ENCODE assay signal across 8 mouse cellular contexts in genomic region chr8:44985326-44986288, GRCm38 (mm10). TPM values are rescaled to one million over a fixed set of nuclear protein-coding genes. Genes with fewer than 3 reads are reported as not detected.
A peak's percentile ranks its signal among the peaks of the same experiment; 100 is the strongest.
DNase-seq lines count a peak whose midpoint lies in the region; ATAC-seq and TF ChIP-seq lines count a peak whose summit lies in the region.
"Had no signal": no experiment of that assay in that cellular context is flagged by ENCODE, and none has a peak within 500 bp of the region (broad histone marks: within the 10 kb centered on the region; RNA-seq: fewer than 3 reads in every experiment).

No protein-coding gene starts in this region.

- no peaks in the 10 kb centered on the region for H3K27me3 ChIP-seq in embryonic facial prominence, embryonic 14.5 days (replicated peaks; ENCODE audit: control insufficient read depth, insufficient read depth, low read length)
- H3K27me3 ChIP-seq in hindbrain, embryonic 13.5 days, result no peaks in the 10 kb centered on the region
- H3K27me3 ChIP-seq: limb, embryonic 15.5 days had no signal

- H3K4me3 ChIP-seq in lung, adult 2 months (replicated peaks; ENCODE audit: extremely low read depth, low read depth, low read length), result no peak overlapping the region
- no peak overlapping the region for H3K4me3 ChIP-seq in embryonic facial prominence, embryonic 14.5 days (ENCODE audit: low read depth, low read length)
- no peak overlapping the region for H3K4me3 ChIP-seq in hindbrain, embryonic 13.5 days
- H3K4me3 ChIP-seq: limb, embryonic 15.5 days had no signal

- H3K4me2 ChIP-seq in embryonic facial prominence, embryonic 14.5 days (ENCODE audit: low read depth, low read length), result no peak overlapping the region
- H3K4me2 ChIP-seq in hindbrain, embryonic 13.5 days, result no peak overlapping the region
- H3K4me2 ChIP-seq: limb, embryonic 15.5 days had no signal

- H3K4me1 ChIP-seq in lung, adult 2 months (ENCODE audit: control insufficient read depth, insufficient read depth, low read length), result no peaks in the 10 kb centered on the region; the same call in 1 of the 2 replicates
- peaks cover 2% of the 10 kb centered on the region; the same call in 1 of the 2 replicates for H3K4me1 ChIP-seq in embryonic facial prominence, embryonic 14.5 days (ENCODE audit: control insufficient read depth, insufficient read depth, low read length)
- H3K4me1 ChIP-seq in hindbrain, embryonic 13.5 days (replicated peaks), result peaks cover 12% of the 10 kb centered on the region

- ATAC-seq in embryonic facial prominence, embryonic 14.5 days (ENCODE audit: low read depth), result peak; percentile 70; the same call in 1 of the 2 replicates
- ATAC-seq in hindbrain, embryonic 13.5 days (ENCODE audit: low FRiP score), result peak; percentile 67; the same call in 1 of the 2 replicates

- H3K27ac ChIP-seq in embryonic facial prominence, embryonic 14.5 days (replicated peaks; ENCODE audit: low read depth, low read length), result no peak overlapping the region
- H3K27ac ChIP-seq in hindbrain, embryonic 13.5 days, result 0 out of 2 replicates have a peak overlapping the region, but pooled peaks have one; percentile 26
- H3K27ac ChIP-seq: limb, embryonic 15.5 days had no signal

- H3K36me3 ChIP-seq in embryonic facial prominence, embryonic 14.5 days (ENCODE audit: control insufficient read depth, insufficient read depth, low read length), result peaks cover 17% of the 10 kb centered on the region
- H3K36me3 ChIP-seq in hindbrain, embryonic 13.5 days, result no peaks in the 10 kb centered on the region

- 0 out of 2 replicates have a peak, but pooled peaks have one; percentile 6 for TF ChIP-seq CTCF in lung, adult 2 months (IDR thresholded peaks at IDR 0.05; ENCODE audit: insufficient read depth, low read length)

- TF ChIP-seq POLR2A in lung, adult 2 months (IDR thresholded peaks at IDR 0.05; ENCODE audit: borderline replicate concordance, extremely low read depth, low read depth, low read length), result no peak

- 29% methylated on average over 10 of the region's 10 CpGs for WGBS in lung, adult 2 months
- 28% methylated on average over 10 of the region's 10 CpGs for WGBS in embryonic facial prominence, embryonic 14.5 days
- WGBS in hindbrain, embryonic 13.5 days, result 27% methylated on average over 10 of the region's 10 CpGs

- H3K9me3 ChIP-seq in embryonic facial prominence, embryonic 14.5 days (ENCODE audit: control insufficient read depth, low read length), result no peaks in the 10 kb centered on the region
- H3K9me3 ChIP-seq in hindbrain, embryonic 13.5 days, result no peaks in the 10 kb centered on the region
- H3K9me3 ChIP-seq: limb, embryonic 15.5 days had no signal

- DNase-seq in lung, adult 2 months, result no peak
- DNase-seq in lung, postnatal 4 days, result no peak
- DNase-seq in embryonic facial prominence, embryonic 14.5 days (ENCODE audit: low spot score), result peak; percentile 83
- DNase-seq in mesoderm, embryonic 11.5 days (ENCODE audit: low read depth, low spot score), result peak; percentile 70
- DNase-seq in spleen, postnatal 10 days (ENCODE audit: low spot score in 2 of 2), result no peak
- no peak for DNase-seq in ovary, postnatal 36 days (ENCODE audit: low spot score)

- H3K9ac ChIP-seq in embryonic facial prominence, embryonic 14.5 days (ENCODE audit: low read depth, low read length), result no peak overlapping the region
- no peak overlapping the region for H3K9ac ChIP-seq in hindbrain, embryonic 13.5 days
- H3K9ac ChIP-seq: limb, embryonic 15.5 days had no signal

RNA-seq across cellular contexts. Expression of gene Fat1, which starts 50.4 kb away (rescaled TPM):
- 21.5 and 24.9 TPM in 2 replicates for polyA plus RNA-seq in lung, adult 2 months (2012; rRNA removed)
- polyA plus RNA-seq in embryonic facial prominence, embryonic 14.5 days (2014; fragmentation: Nextera tagmentation; extraction: Ambion mirVana), result 40.7 and 42.7 TPM in 2 replicates
- polyA plus RNA-seq in hindbrain, embryonic 13.5 days (2015; fragmentation: Nextera tagmentation; extraction: Ambion mirVana), result 12.7 and 13.9 TPM in 2 replicates

Comparison
In these comparisons a context has a peak if more than half of its experiments do, and no peak if none do; other contexts are left out.
1. DNase-seq: peak in embryonic facial prominence, embryonic 14.5 days (single experiment) and mesoderm, embryonic 11.5 days (single experiment); none in lung, adult 2 months (single experiment), lung, postnatal 4 days (0 of 2), spleen, postnatal 10 days (0 of 2) and ovary, postnatal 36 days (single experiment).